Mouse (Mus musculus): ENCODE measurements around the gene Coq10b. TPM values are rescaled to one million over a fixed set of nuclear protein-coding genes. Genes with fewer than 3 reads are reported as not detected.

Coq10b gene
- polyA plus RNA-seq, 2 experiments, result 12.2 to 19.1 TPM

DNA sequence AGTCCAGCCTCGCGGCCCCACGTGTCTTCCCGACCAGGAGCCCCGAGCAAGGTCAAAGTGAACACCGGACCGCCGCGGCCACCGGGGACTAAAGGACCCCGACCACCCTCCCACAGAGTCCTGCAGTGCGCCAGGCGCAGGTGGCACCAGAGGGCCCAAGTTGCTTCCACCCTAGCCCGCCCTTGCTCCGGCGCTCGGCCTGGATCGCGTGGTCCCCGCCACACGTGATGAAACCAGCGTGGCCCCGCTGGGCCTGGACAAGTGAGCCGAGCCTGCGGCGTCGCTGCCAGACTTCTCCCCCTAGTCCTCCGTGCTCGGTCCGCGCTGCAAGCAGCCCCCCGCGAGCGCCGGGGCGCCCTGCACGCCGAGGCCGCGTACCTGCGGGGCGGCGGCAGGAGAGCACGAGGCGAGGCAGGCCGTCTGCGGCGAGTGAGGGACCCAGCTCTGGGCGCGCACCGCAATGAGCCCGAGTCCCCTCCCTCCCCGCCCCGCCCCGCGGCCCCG is 34.9 kb downstream of the Coq10b start:
- Histone ChIP-seq H3K4me1 (ENCODE audit: control insufficient read depth, insufficient read depth, low read length) (peaks cover 19% of the 10 kb centered on the region), H3K9ac (ENCODE audit: low read depth, low read length, severe bottlenecking) (peak overlapping the region; percentile 95), H3K9me3 (ENCODE audit: control insufficient read depth, low read length) (no peaks in the 10 kb centered on the region), H3K27ac (replicated peaks; ENCODE audit: low read depth, low read length) (peak overlapping the region; percentile 95), H3K27me3 (ENCODE audit: control insufficient read depth, insufficient read depth, low read length) (no peaks in the 10 kb centered on the region), H3K4me3 (replicated peaks; ENCODE audit: low read length) (peak overlapping the region; percentile 90), H3K36me3 (ENCODE audit: control insufficient read depth, insufficient read depth, low read length) (peaks cover 42% of the 10 kb centered on the region), H3K4me2 (replicated peaks; ENCODE audit: low read depth, low read length, severe bottlenecking) (peak overlapping the region; percentile 90)
- WGBS, result 1% methylated on average over 28 of the region's 57 CpGs
- 0 out of 2 replicates have a peak, but pooled peaks have one; percentile 52 for TF ChIP-seq POLR2A (IDR thresholded peaks at IDR 0.05; ENCODE audit: borderline replicate concordance, extremely low read depth, insufficient read depth, insufficient read length)
- ATAC-seq (ENCODE audit: low FRiP score, low read depth) (peak; percentile 35; the same call in 1 of the 2 replicates), DNase-seq (ENCODE audit: low spot score) (no peak)

DNA sequence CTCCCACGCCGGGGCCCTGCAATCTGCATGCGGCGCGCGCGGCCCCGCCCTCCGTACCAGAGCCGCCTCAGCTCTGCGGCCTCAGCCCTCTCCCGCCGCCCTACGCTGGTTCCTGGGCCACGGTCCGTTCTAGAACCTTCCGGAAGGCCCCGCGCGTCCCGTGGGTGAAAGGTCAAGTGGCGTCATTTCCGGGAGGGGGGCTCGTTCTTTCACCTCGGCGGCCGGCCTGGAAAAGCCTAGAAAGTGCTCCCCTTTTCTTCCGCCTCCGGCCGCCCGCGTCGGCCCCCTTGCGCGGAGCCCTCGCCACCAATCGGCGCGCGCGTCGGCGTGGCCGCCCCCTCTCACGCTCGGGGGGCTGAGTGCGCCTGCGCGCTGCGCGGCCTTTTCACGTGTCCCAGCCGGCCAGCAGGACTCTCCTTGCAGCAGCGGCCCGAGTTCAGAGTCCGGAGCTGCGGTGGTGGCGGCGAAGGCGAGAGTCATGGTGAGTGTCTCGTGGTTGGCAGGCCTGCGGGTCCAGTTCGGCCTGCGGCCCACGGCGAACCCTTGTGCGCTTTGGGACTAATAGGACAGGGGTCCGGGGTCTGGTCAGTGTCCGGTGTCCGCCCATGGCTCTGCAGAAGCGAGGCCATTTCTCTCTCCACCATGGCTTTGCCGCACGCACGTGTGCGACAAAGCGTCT is 35.5 kb downstream of the Coq10b start, which contains the start of the genes Hspe1 and Hspd1:
Gene Hspe1 (plus strand): TSS at position 201 of the 679 bp plus-strand sequence.
Gene Hspd1 (minus strand): TSS at position 312 of the 679 bp plus-strand sequence.
- Histone ChIP-seq H3K27ac (replicated peaks; ENCODE audit: low read depth, low read length) (peak within 1 kb of the TSS; percentile 95), H3K36me3 (ENCODE audit: control insufficient read depth, insufficient read depth, low read length) (peaks cover 38% of the 10 kb centered on the region), H3K4me2 (replicated peaks; ENCODE audit: low read depth, low read length, severe bottlenecking) (peak within 1 kb of the TSS; percentile 90), H3K27me3 (ENCODE audit: control insufficient read depth, insufficient read depth, low read length) (no peaks in the 10 kb centered on the region), H3K4me3 (replicated peaks; ENCODE audit: low read length) (peak within 1 kb of the TSS; percentile 90), H3K9ac (ENCODE audit: low read depth, low read length, severe bottlenecking) (peak within 1 kb of the TSS; percentile 95), H3K9me3 (ENCODE audit: control insufficient read depth, low read length) (no peaks in the 10 kb centered on the region), H3K4me1 (ENCODE audit: control insufficient read depth, insufficient read depth, low read length) (peaks cover 19% of the 10 kb centered on the region)
- ATAC-seq (ENCODE audit: low FRiP score, low read depth), result peak; percentile 94
- WGBS, result 4% methylated on average over 58 of the region's 76 CpGs
- TF ChIP-seq POLR2A (IDR thresholded peaks at IDR 0.05; ENCODE audit: borderline replicate concordance, extremely low read depth, insufficient read depth, insufficient read length), result peak; percentile 60; the same call in 1 of the 2 replicates
- peak; percentile 98 for DNase-seq (ENCODE audit: low spot score)

DNA sequence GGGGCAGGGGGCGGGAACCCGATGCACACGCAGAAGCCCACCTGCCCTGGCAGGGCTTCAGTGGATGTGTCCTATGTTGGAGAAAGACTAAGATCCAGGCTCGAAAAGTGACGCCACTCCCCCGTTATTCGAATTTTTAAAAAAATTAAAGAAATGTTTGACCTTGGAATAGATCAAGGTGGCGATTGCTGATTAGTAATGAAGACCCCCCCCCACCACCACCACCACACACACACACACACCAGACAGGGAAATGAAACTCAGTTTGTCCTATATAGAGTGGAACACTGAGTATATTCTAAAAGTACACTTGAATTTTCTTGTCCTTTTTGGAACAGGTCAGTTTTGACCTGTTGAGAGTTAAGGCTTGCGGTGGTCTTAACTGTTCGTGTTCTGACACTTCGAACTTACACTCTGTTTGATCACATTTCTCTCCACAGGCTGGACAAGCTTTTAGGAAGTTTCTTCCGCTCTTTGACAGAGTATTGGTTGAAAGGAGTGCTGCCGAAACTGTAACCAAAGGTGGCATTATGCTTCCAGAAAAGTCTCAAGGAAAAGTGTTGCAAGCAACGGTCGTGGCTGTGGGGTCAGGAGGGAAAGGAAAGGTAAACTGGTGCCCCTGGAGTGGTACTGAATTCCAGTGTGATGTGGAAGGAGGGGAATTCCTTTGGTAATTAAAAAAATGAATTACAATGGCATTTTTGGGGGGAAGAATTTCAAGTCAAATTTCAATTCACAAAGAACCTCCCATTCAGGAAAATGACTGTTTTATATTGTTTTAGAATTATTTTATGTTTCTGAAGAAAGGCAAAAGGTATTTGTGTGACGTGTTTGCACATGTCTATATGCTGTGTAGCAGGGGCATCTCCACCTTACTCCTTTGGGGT is 36.3 kb downstream of the Coq10b start:
- Histone ChIP-seq H3K4me1 (ENCODE audit: control insufficient read depth, insufficient read depth, low read length) (peaks cover 19% of the 10 kb centered on the region), H3K27ac (replicated peaks; ENCODE audit: low read depth, low read length) (peak overlapping the region; percentile 95), H3K36me3 (ENCODE audit: control insufficient read depth, insufficient read depth, low read length) (peaks cover 30% of the 10 kb centered on the region), H3K27me3 (ENCODE audit: control insufficient read depth, insufficient read depth, low read length) (no peaks in the 10 kb centered on the region), H3K9me3 (ENCODE audit: control insufficient read depth, low read length) (no peaks in the 10 kb centered on the region), H3K4me2 (replicated peaks; ENCODE audit: low read depth, low read length, severe bottlenecking) (peak overlapping the region; percentile 90), H3K4me3 (replicated peaks; ENCODE audit: low read length) (peak overlapping the region; percentile 90), H3K9ac (ENCODE audit: low read depth, low read length, severe bottlenecking) (peak overlapping the region; percentile 95)
- DNase-seq (ENCODE audit: low spot score), result no peak
- TF ChIP-seq POLR2A (IDR thresholded peaks at IDR 0.05; ENCODE audit: borderline replicate concordance, extremely low read depth, insufficient read depth, insufficient read length), result no peak
- WGBS, result 6% methylated on average over 16 of the region's 16 CpGs
- no peak for ATAC-seq (ENCODE audit: low FRiP score, low read depth)

DNA sequence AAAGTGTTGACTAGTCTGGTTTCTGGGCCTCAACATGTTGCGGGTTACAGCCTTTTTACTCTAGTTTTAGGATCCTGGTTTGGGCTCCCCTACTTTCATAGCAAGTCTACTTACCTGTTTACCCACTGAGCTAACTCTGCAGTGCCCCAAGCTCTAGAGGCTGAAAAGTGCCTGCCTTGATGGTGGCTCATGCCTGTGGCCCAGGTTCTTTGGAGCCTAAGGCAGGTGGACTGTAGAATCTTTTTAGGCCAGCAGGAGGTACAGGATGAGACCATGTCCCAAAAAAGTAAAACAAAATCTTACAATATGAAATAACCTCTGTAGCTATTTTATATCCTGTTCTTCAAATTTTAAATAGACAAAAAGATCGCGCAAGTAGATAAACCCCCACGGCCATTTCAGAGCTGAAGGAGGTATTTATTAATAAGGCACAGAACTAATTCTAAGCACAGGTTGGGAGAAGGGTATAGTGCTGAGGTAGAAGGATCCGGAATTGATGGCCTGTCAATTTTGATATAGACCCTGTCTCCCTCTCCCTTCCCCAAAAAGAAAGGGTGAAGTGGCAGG is 37.0 kb downstream of the Coq10b start:
- Histone ChIP-seq H3K4me1 (ENCODE audit: control insufficient read depth, insufficient read depth, low read length) (peaks cover 19% of the 10 kb centered on the region), H3K9me3 (ENCODE audit: control insufficient read depth, low read length) (no peaks in the 10 kb centered on the region), H3K27me3 (ENCODE audit: control insufficient read depth, insufficient read depth, low read length) (no peaks in the 10 kb centered on the region), H3K36me3 (ENCODE audit: control insufficient read depth, insufficient read depth, low read length) (peaks cover 23% of the 10 kb centered on the region), H3K4me3 (replicated peaks; ENCODE audit: low read length) (peak overlapping the region; percentile 90), H3K27ac (replicated peaks; ENCODE audit: low read depth, low read length) (no peak overlapping the region), H3K9ac (ENCODE audit: low read depth, low read length, severe bottlenecking) (peak overlapping the region; percentile 95), H3K4me2 (replicated peaks; ENCODE audit: low read depth, low read length, severe bottlenecking) (peak overlapping the region; percentile 90)
- WGBS, result 83% methylated on average over 5 of the region's 5 CpGs
- no peak for TF ChIP-seq POLR2A (IDR thresholded peaks at IDR 0.05; ENCODE audit: borderline replicate concordance, extremely low read depth, insufficient read depth, insufficient read length)
- ATAC-seq (ENCODE audit: low FRiP score, low read depth), result no peak
- DNase-seq (ENCODE audit: low spot score), result no peak

DNA sequence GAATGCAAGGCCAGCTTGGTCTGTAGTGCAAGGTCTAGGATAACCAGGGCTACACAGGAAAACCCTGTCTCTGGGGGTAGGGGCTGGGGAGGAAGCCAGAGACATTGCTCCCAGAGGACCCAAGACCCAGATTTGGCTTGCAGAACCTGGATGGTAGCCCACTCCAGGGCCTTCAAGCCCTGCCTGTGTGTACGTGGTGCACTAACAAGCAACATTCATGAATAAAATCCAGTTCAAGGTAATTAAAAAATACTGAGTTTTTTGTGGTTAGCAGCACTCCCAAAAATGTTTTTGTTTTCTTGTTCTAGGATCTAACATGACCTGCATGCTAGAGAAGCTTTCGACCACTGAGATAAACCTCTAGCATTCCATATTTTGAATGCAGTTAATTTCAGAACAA is 39.5 kb downstream of the Coq10b start:
- Histone ChIP-seq H3K4me1 (ENCODE audit: control insufficient read depth, insufficient read depth, low read length) (peaks cover 6% of the 10 kb centered on the region; the same call in 1 of the 2 replicates), H3K4me3 (replicated peaks; ENCODE audit: low read length) (no peak overlapping the region), H3K36me3 (ENCODE audit: control insufficient read depth, insufficient read depth, low read length) (peaks cover 13% of the 10 kb centered on the region), H3K27ac (replicated peaks; ENCODE audit: low read depth, low read length) (no peak overlapping the region), H3K4me2 (replicated peaks; ENCODE audit: low read depth, low read length, severe bottlenecking) (no peak overlapping the region), H3K9me3 (ENCODE audit: control insufficient read depth, low read length) (no peaks in the 10 kb centered on the region), H3K27me3 (ENCODE audit: control insufficient read depth, insufficient read depth, low read length) (no peaks in the 10 kb centered on the region), H3K9ac (ENCODE audit: low read depth, low read length, severe bottlenecking) (no peak overlapping the region)
- ATAC-seq (ENCODE audit: low FRiP score, low read depth), result no peak
- TF ChIP-seq POLR2A (IDR thresholded peaks at IDR 0.05; ENCODE audit: borderline replicate concordance, extremely low read depth, insufficient read depth, insufficient read length), result no peak
- WGBS, result 74% methylated on average over 2 of the region's 2 CpGs
- no peak for DNase-seq (ENCODE audit: low spot score)

Measured in limb, embryonic 14.5 days (tissue).